Mouse (Mus musculus) left cerebral cortex, postnatal 10 days (tissue): ENCODE results near the gene Helz2. TPM values are rescaled to one million over a fixed set of nuclear protein-coding genes. Genes with fewer than 3 reads are reported as not detected.
"Not testable (repeated sequence)": the region's sequence is repeated elsewhere in the genome, so short reads cannot be mapped to it uniquely, and the experiment has no call there.

Experiments
- DNase-seq, 2 experiments: peaks; one replicate each; pipeline ENCODE4 v3.0.0; 2021 to 2022; ENCODE audit warnings: low spot score in 2 of 2, mixed read lengths in 1 of 2; ENCODE audit errors: extremely low spot score in 1 of 2
- intact Hi-C: fragments of 180-260 bp; cut with DNase I; formaldehyde crosslinking; loops from one replicate; pipeline ENCODE4 v1.15.1; 2025
- total RNA-seq, 2 experiments: library from RNA; stranded (reverse); gene quantifications; 2 replicates each; pipeline ENCODE4 v1.2.3; 2021

Helz2 gene
- total RNA-seq, 2 experiments from 2014 or later: 1.4 to 1.7 TPM

GRCm38 (mm10) chr2:181212389-181213020 lies 29.3 kb downstream of the Helz2 start:
- intact Hi-C loops: no loop called here
- DNase-seq: no peak

- peak in 1 of 2 experiments; percentile 12 for DNase-seq
- intact Hi-C loops: no loop called here
These were observed 35.7 kb downstream of the Helz2 start for GRCm38 (mm10) chr2:181206118-181206517.

- intact Hi-C loops: no loop called here
- DNase-seq: no peak
These were observed 36.1 kb downstream of the Helz2 start for GRCm38 (mm10) chr2:181205678-181206077.

- intact Hi-C loops: no loop called here
These were observed 38.9 kb downstream of the Helz2 start for GRCm38 (mm10) chr2:181202886-181203285.

GRCm38 (mm10) chr2:181202422-181202821 lies 39.4 kb downstream of the Helz2 start, which contains the start of gene Ptk6:
Ptk6 (minus strand) TSS chr2:181202789.
- DNase-seq: no peak
- intact Hi-C loops: no loop called here

More at GRCm38 (mm10) chr2:181202886-181203285, 38.9 kb downstream of the Helz2 start:
- DNase-seq: no peak

GRCm38 (mm10) chr2:181201606-181202005 lies 40.2 kb downstream of the Helz2 start:
- intact Hi-C loops: no loop called here
- DNase-seq: no peak

GRCm38 (mm10) chr2:181196628-181197300 lies 45.1 kb downstream of the Helz2 start:
- intact Hi-C loops: no loop called here
- DNase-seq: no peak

GRCm38 (mm10) chr2:181193044-181193443 lies 48.8 kb downstream of the Helz2 start:
- intact Hi-C loops: no loop called here
- no peak for DNase-seq

GRCm38 (mm10) chr2:181191936-181192335 lies 49.9 kb downstream of the Helz2 start:
- intact Hi-C loops: no loop called here
- no peak for DNase-seq

- DNase-seq, intact Hi-C loops: not testable (repeated sequence)
These were observed 50.4 kb downstream of the Helz2 start for GRCm38 (mm10) chr2:181191385-181191784.

GRCm38 (mm10) chr2:181189321-181189720 lies 52.5 kb downstream of the Helz2 start:
- DNase-seq: no peak
- intact Hi-C loops: loop anchor here (5.0 kb wide), 2 partner anchors 98 to 143 kb away; partner anchors contain the start of gene Gmeb2

- intact Hi-C loops: loop anchor here (5.0 kb wide), 2 partner anchors 99 to 144 kb away; partner anchors contain the start of gene Gmeb2
- no peak for DNase-seq
These were observed 53.1 kb downstream of the Helz2 start for GRCm38 (mm10) chr2:181188681-181189080.

- peak; percentile 90 to 95 for DNase-seq
- intact Hi-C loops: loop anchor here (5.0 kb wide), 2 partner anchors 100 to 145 kb away; partner anchors contain the start of gene Gmeb2
These were observed 54.5 kb downstream of the Helz2 start, which contains the start of gene Ppdpf for GRCm38 (mm10) chr2:181187121-181188000. Ppdpf (plus strand) TSS chr2:181187247.

GRCm38 (mm10) chr2:181186635-181187034 lies 55.2 kb downstream of the Helz2 start:
- intact Hi-C loops: loop anchor here (5.0 kb wide), 2 partner anchors 101 to 146 kb away; partner anchors contain the start of gene Gmeb2

GRCm38 (mm10) chr2:181180898-181181297 lies 60.9 kb downstream of the Helz2 start:
- DNase-seq: no peak
- intact Hi-C loops: no loop called here

More at GRCm38 (mm10) chr2:181186635-181187034, 55.2 kb downstream of the Helz2 start:
- DNase-seq: peak; percentile 84 to 88

- no peak for DNase-seq
- intact Hi-C loops: no loop called here
These were observed 63.4 kb downstream of the Helz2 start for GRCm38 (mm10) chr2:181178471-181178870.

- DNase-seq: no peak
- intact Hi-C loops: no loop called here
These were observed 63.8 kb downstream of the Helz2 start for GRCm38 (mm10) chr2:181178015-181178414.
